In the genomic region with DNA sequence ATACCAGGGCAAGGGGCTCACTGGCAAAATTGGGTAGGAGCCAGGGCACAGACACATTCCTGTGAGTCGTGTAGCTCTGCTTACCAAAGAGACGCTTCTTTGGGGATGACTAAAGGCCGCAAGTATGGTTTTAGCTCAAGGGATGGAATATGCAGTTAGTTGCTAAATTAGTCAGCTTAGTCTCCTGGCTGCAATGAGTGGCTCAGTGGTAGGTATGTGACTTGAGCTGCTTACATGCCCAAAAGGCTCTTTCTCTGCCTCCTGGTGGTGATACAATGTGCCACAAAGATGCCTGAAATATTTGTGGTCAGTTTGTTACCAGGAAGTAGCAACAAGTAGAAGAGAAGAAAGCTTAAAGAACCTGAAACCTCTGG, we compare ENCODE assay signal across 11 mouse cellular contexts. TPM values are rescaled to one million over a fixed set of nuclear protein-coding genes. Genes with fewer than 3 reads are reported as not detected.
DNase-seq lines count a peak whose midpoint lies in the region; ATAC-seq and TF ChIP-seq lines count a peak whose summit lies in the region.
"Had no signal": no experiment of that assay in that cellular context is flagged by ENCODE, and none has a peak within 500 bp of the region (broad histone marks: within the 10 kb centered on the region; RNA-seq: fewer than 3 reads in every experiment).

No protein-coding gene starts in this region.

- no peak for DNase-seq in heart, adult 2 months
- DNase-seq in heart, adult 18-20 months: no peak
- no peak for DNase-seq in spleen, adult 2 months (ENCODE audit: low read depth in 1 of 2, low spot score in 2 of 2)
- no peak for DNase-seq in spleen, postnatal 36 days (ENCODE audit: low spot score in 2 of 2)
- DNase-seq in induced T-regulatory cell, adult 2 months (ENCODE audit: low read depth): peak; percentile 74
- DNase-seq in stomach, postnatal 0 days (ENCODE audit: low spot score): no peak
- DNase-seq in left cerebral cortex, postnatal 36 days (ENCODE audit: low spot score in 2 of 2): no peak

- no peaks in the 10 kb centered on the region for H3K4me1 ChIP-seq in heart, adult 2 months (ENCODE audit: control insufficient read depth, insufficient read depth, low read length)
- H3K4me1 ChIP-seq in spleen, adult 2 months (ENCODE audit: control insufficient read depth, insufficient read depth, insufficient read length): peaks cover 5% of the 10 kb centered on the region; the same call in 1 of the 2 replicates
- no peaks in the 10 kb centered on the region for H3K4me1 ChIP-seq in stomach, postnatal 0 days (replicated peaks; ENCODE audit: control insufficient read depth, insufficient read depth)
- no peaks in the 10 kb centered on the region for H3K4me1 ChIP-seq in neural tube, embryonic 15.5 days
- H3K4me1 ChIP-seq: hindbrain, embryonic 10.5 days had no signal

- no peak for ATAC-seq in stomach, postnatal 0 days (ENCODE audit: low FRiP score, low TSS enrichment)
- no peak for ATAC-seq in neural tube, embryonic 15.5 days (ENCODE audit: low FRiP score)
- ATAC-seq: midbrain, embryonic 13.5 days had no signal

- WGBS in heart, adult 2 months: 29% methylated on average over 3 of the region's 3 CpGs
- 46% methylated on average over 3 of the region's 3 CpGs for WGBS in spleen, adult 2 months
- 65% methylated on average over 3 of the region's 3 CpGs for WGBS in stomach, postnatal 0 days
- WGBS in neural tube, embryonic 15.5 days: 73% methylated on average over 3 of the region's 3 CpGs

- no peak for TF ChIP-seq POLR2A in heart, adult 2 months (IDR thresholded peaks at IDR 0.05; ENCODE audit: insufficient read depth, low read depth, low read length)
- TF ChIP-seq POLR2A in spleen, adult 2 months (IDR thresholded peaks at IDR 0.05; ENCODE audit: low read depth, low read length): no peak

- no peaks in the 10 kb centered on the region for H3K9me3 ChIP-seq in stomach, postnatal 0 days (ENCODE audit: control insufficient read depth, low read length)
- no peaks in the 10 kb centered on the region for H3K9me3 ChIP-seq in neural tube, embryonic 15.5 days (replicated peaks)
- H3K9me3 ChIP-seq: hindbrain, embryonic 10.5 days; midbrain, embryonic 13.5 days had no signal

- no peaks in the 10 kb centered on the region for H3K27me3 ChIP-seq in heart, adult 2 months (ENCODE audit: control insufficient read depth, insufficient read depth, low read length)
- H3K27me3 ChIP-seq in spleen, adult 2 months (ENCODE audit: control insufficient read depth, insufficient read depth, low read length): no peaks in the 10 kb centered on the region
- H3K27me3 ChIP-seq in stomach, postnatal 0 days (ENCODE audit: control insufficient read depth, insufficient read depth, low read length): no peaks in the 10 kb centered on the region
- H3K27me3 ChIP-seq in neural tube, embryonic 15.5 days (replicated peaks): no peaks in the 10 kb centered on the region
- H3K27me3 ChIP-seq: midbrain, embryonic 13.5 days had no signal

- intact Hi-C loops in heart, adult 2 months (cut with DNase I): loop anchor here (5.0 kb wide), 1 partner anchor 64 kb away; no protein-coding TSS in a partner anchor
- intact Hi-C loops in left cerebral cortex, postnatal 36 days (cut with DNase I): loop anchor here (10.0 kb wide), 1 partner anchor 61 kb away; no protein-coding TSS in a partner anchor

- H3K4me3 ChIP-seq in heart, adult 2 months: no peak overlapping the region
- no peak overlapping the region for H3K4me3 ChIP-seq in spleen, adult 2 months (ENCODE audit: extremely low read depth, insufficient read depth, insufficient read length)
- H3K4me3 ChIP-seq in stomach, postnatal 0 days (ENCODE audit: low read depth, low read length): no peak overlapping the region
- H3K4me3 ChIP-seq in neural tube, embryonic 15.5 days (replicated peaks): no peak overlapping the region
- H3K4me3 ChIP-seq: hindbrain, embryonic 10.5 days; midbrain, embryonic 13.5 days had no signal

- no peak overlapping the region for H3K4me2 ChIP-seq in stomach, postnatal 0 days (replicated peaks; ENCODE audit: low read depth)
- H3K4me2 ChIP-seq in neural tube, embryonic 15.5 days: no peak overlapping the region
- H3K4me2 ChIP-seq: midbrain, embryonic 13.5 days had no signal

- H3K79me2 ChIP-seq in heart, adult 2 months (replicated peaks; ENCODE audit: control insufficient read depth, insufficient read depth, low read length): no peaks in the 10 kb centered on the region

- no peaks in the 10 kb centered on the region for H3K36me3 ChIP-seq in heart, adult 2 months (ENCODE audit: control insufficient read depth, insufficient read depth, low read length)
- H3K36me3 ChIP-seq in spleen, adult 2 months (ENCODE audit: control insufficient read depth, insufficient read depth, low read length): no peaks in the 10 kb centered on the region
- H3K36me3 ChIP-seq in stomach, postnatal 0 days (ENCODE audit: control insufficient read depth, insufficient read depth, low read length): no peaks in the 10 kb centered on the region
- no peaks in the 10 kb centered on the region for H3K36me3 ChIP-seq in neural tube, embryonic 15.5 days
- H3K36me3 ChIP-seq: hindbrain, embryonic 10.5 days; midbrain, embryonic 13.5 days had no signal

- no peak overlapping the region for H3K9ac ChIP-seq in heart, adult 2 months (ENCODE audit: low read depth, low read length)
- H3K9ac ChIP-seq in stomach, postnatal 0 days (ENCODE audit: low read length): no peak overlapping the region
- H3K9ac ChIP-seq in neural tube, embryonic 15.5 days (replicated peaks): no peak overlapping the region
- H3K9ac ChIP-seq: midbrain, embryonic 13.5 days had no signal

- H3K27ac ChIP-seq in heart, adult 2 months: no peak overlapping the region
- H3K27ac ChIP-seq in spleen, adult 2 months (ENCODE audit: insufficient read depth, low read length): peak overlapping the region; percentile 33
- H3K27ac ChIP-seq in stomach, postnatal 0 days (replicated peaks): no peak overlapping the region
- no peak overlapping the region for H3K27ac ChIP-seq in neural tube, embryonic 15.5 days (replicated peaks)
- H3K27ac ChIP-seq: hindbrain, embryonic 10.5 days; midbrain, embryonic 13.5 days had no signal

- peak; percentile 16; the same call in 1 of the 2 replicates for TF ChIP-seq CTCF in heart, adult 2 months (IDR thresholded peaks at IDR 0.05)
- no peak for TF ChIP-seq CTCF in spleen, adult 2 months (IDR thresholded peaks at IDR 0.05; ENCODE audit: extremely low read depth, insufficient read depth, insufficient read length, insufficient replicate concordance)
- TF ChIP-seq CTCF in stomach, postnatal 0 days (IDR thresholded peaks at IDR 0.05; ENCODE audit: low read depth): peak; percentile 50

- TF ChIP-seq EP300 in heart, adult 2 months (IDR thresholded peaks at IDR 0.05; ENCODE audit: insufficient read depth, low read depth, low read length): no peak
- TF ChIP-seq EP300 in stomach, postnatal 0 days (optimal IDR thresholded peaks at IDR 0.05): no peak

RNA-seq across cellular contexts. Expression of a gene that starts 15.0 kb away (rescaled TPM):
- under 1 TPM; 0.52 to 0.84 TPM for total RNA-seq in heart, adult 2 months (2021)
- polyA plus RNA-seq in heart, adult 2 months (2012; rRNA removed): 0.64 and 1.1 TPM in 2 replicates
- total RNA-seq in heart, adult 18-20 months (2021): 1 to 10 TPM in 1 of 2 experiments, under 1 TPM in 1; 0.89 to 1.2 TPM
- polyA plus RNA-seq in spleen, adult 2 months (2012; rRNA removed): 8.6 and 9.2 TPM in 2 replicates
- 1.9 and 2.0 TPM in 2 replicates for polyA plus RNA-seq in stomach, postnatal 0 days (2015; fragmentation: Nextera tagmentation; extraction: Ambion mirVana)
- polyA plus RNA-seq in neural tube, embryonic 15.5 days (2015; fragmentation: Nextera tagmentation; extraction: Ambion mirVana): 0.31 and 3.3 TPM in 2 replicates
- under 1 TPM in 1 of 2 experiments, not detected in 1; 0.20 TPM for total RNA-seq in left cerebral cortex, postnatal 36 days (2021)
- total RNA-seq: left cerebral cortex, postnatal 25 days had no signal

RNA-seq across cellular contexts. Expression of a gene that starts 24.2 kb away (rescaled TPM):
- 1 to 10 TPM; 7.3 to 8.3 TPM for total RNA-seq in heart, adult 2 months (2021)
- 5.0 and 11.5 TPM in 2 replicates for polyA plus RNA-seq in heart, adult 2 months (2012; rRNA removed)
- total RNA-seq in heart, adult 18-20 months (2021): 1 to 10 TPM; 7.7 to 8.8 TPM
- polyA plus RNA-seq in spleen, adult 2 months (2012; rRNA removed): 3.9 and 4.9 TPM in 2 replicates
- polyA plus RNA-seq in stomach, postnatal 0 days (2015; fragmentation: Nextera tagmentation; extraction: Ambion mirVana): 4.1 and 4.3 TPM in 2 replicates
- polyA plus RNA-seq in neural tube, embryonic 15.5 days (2015; fragmentation: Nextera tagmentation; extraction: Ambion mirVana): 9.1 and 10.5 TPM in 2 replicates
- 10 to 100 TPM; 17.8 to 25.8 TPM for total RNA-seq in left cerebral cortex, postnatal 36 days (2021)
